Mouse (Mus musculus): ENCODE results near the gene Ifrd2. TPM values are rescaled to one million over a fixed set of nuclear protein-coding genes. Genes with fewer than 3 reads are reported as not detected.

The Ifrd2 gene
- 65.1 and 67.4 TPM in 2 replicates for polyA plus RNA-seq (2012; rRNA removed)

DNA sequence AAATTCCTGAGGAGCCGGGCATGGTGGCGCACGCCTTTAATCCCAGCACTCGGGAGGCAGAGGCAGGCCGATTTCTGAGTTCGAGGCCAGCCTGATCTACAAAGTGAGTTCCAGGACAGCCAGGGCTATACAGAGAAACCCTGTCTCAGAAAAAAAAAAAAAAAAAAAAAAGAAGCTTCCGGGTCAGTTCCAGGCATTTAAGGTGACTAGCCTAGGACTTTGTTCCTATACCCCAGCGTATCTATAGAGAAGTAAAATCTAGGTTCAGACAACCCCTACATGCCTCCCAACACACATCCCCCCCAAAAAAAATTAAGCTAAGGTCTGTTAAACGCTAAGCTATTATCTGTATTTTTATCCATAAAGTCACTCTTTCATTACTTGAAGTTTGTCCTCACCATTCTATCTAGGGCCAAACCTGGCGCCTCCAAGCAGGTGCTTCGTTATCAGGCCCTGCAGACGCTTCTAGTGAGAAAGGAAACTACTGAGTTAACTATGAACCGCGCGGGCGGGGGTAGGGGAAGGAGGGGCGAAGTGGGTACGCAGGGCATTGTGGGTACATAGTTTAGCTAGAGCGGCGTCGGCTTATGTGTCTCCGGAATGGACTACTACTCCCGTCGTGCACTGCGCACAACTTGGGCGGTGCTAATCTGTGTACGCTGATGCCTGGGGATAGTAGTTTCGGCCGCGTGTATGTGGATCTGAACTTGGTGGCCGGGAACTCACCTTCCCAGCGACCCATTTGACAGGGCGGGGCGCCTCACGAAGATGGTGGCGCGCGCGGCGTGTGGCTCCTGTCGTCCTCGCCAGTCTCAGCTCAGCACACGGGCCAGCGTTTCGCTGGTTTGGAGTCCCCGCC, at the start of gene Ifrd2:
Gene Ifrd2 (plus strand): TSS at position 669 of the 859 bp plus-strand sequence.
- peak within 1 kb of the TSS; percentile 59 for H3K4me3 ChIP-seq (ENCODE audit: control insufficient read depth, insufficient read depth, low read length)
- H3K4me1 ChIP-seq (replicated peaks; ENCODE audit: control insufficient read depth, insufficient read depth, low read length): peaks cover 16% of the 10 kb centered on the region
- peak; percentile 99 for DNase-seq
- TF ChIP-seq POLR2A (IDR thresholded peaks at IDR 0.05; ENCODE audit: control insufficient read depth, extremely low read depth, insufficient read depth, low read length, poor library complexity) (peak; percentile 59), CTCF (IDR thresholded peaks at IDR 0.05; ENCODE audit: borderline replicate concordance, control insufficient read depth, extremely low read depth, insufficient read depth, low read length, poor library complexity) (0 out of 2 replicates have a peak, but pooled peaks have one; percentile 36)
- 13% methylated on average over 46 of the region's 46 CpGs for WGBS
- no peak within 1 kb of the TSS for H3K27ac ChIP-seq (ENCODE audit: control insufficient read depth, insufficient read depth, low read length)
- H3K27me3 ChIP-seq (ENCODE audit: control insufficient read depth, insufficient read depth, low read length): no peaks in the 10 kb centered on the region
- H3K36me3 ChIP-seq (ENCODE audit: control insufficient read depth, insufficient read depth, low read length): 0 out of 2 replicates have a peak, but pooled peaks cover 5% of the 10 kb centered on the region

- Histone ChIP-seq H3K27me3 (ENCODE audit: control insufficient read depth, insufficient read depth, low read length) (no peaks in the 10 kb centered on the region), H3K4me3 (ENCODE audit: control insufficient read depth, insufficient read depth, low read length) (no peak overlapping the region), H3K27ac (ENCODE audit: control insufficient read depth, insufficient read depth, low read length) (no peak overlapping the region), H3K36me3 (ENCODE audit: control insufficient read depth, insufficient read depth, low read length) (peaks cover 17% of the 10 kb centered on the region), H3K4me1 (replicated peaks; ENCODE audit: control insufficient read depth, insufficient read depth, low read length) (peaks cover 45% of the 10 kb centered on the region)
- TF ChIP-seq POLR2A (IDR thresholded peaks at IDR 0.05; ENCODE audit: control insufficient read depth, extremely low read depth, insufficient read depth, low read length, poor library complexity): no peak
- TF ChIP-seq CTCF (IDR thresholded peaks at IDR 0.05; ENCODE audit: borderline replicate concordance, control insufficient read depth, extremely low read depth, insufficient read depth, low read length, poor library complexity): no peak
- DNase-seq: no peak
- 97% methylated on average over 7 of the region's 7 CpGs for WGBS
Observed at GRCm38 (mm10) chr9:107538231-107538630, 49.2 kb upstream of the Ifrd2 start.

GRCm38 (mm10) chr9:107538711-107539110, 48.7 kb upstream of the Ifrd2 start:
- Histone ChIP-seq H3K27ac (ENCODE audit: control insufficient read depth, insufficient read depth, low read length) (no peak overlapping the region), H3K4me1 (replicated peaks; ENCODE audit: control insufficient read depth, insufficient read depth, low read length) (peaks cover 45% of the 10 kb centered on the region), H3K4me3 (ENCODE audit: control insufficient read depth, insufficient read depth, low read length) (no peak overlapping the region), H3K36me3 (ENCODE audit: control insufficient read depth, insufficient read depth, low read length) (peaks cover 17% of the 10 kb centered on the region), H3K27me3 (ENCODE audit: control insufficient read depth, insufficient read depth, low read length) (no peaks in the 10 kb centered on the region)
- TF ChIP-seq CTCF (IDR thresholded peaks at IDR 0.05; ENCODE audit: borderline replicate concordance, control insufficient read depth, extremely low read depth, insufficient read depth, low read length, poor library complexity) (no peak), POLR2A (IDR thresholded peaks at IDR 0.05; ENCODE audit: control insufficient read depth, extremely low read depth, insufficient read depth, low read length, poor library complexity) (no peak)
- WGBS: 96% methylated on average over 3 of the region's 3 CpGs
- no peak for DNase-seq

DNA sequence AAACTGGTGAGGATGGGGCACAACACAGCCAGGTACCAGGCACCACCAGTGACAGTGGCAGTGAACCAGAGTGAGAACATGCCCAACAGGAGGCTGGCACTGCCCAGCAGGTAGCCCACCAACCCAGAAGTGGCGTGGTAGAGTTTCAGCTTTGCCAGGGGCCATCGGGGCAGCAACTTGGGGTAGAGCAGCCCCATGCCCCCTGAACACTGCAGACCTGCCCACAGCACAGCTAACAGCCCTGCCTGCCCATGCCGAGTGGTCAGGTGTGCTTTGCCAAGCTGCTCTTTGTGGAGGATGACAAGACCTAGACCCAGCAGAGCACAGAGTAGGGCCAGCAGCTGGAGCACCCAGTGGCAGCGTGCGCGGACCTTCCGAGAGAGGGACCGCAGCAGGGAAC, 47.5 kb upstream of the Ifrd2 start:
- Histone ChIP-seq H3K4me1 (replicated peaks; ENCODE audit: control insufficient read depth, insufficient read depth, low read length) (peaks cover 39% of the 10 kb centered on the region), H3K4me3 (ENCODE audit: control insufficient read depth, insufficient read depth, low read length) (no peak overlapping the region), H3K27me3 (ENCODE audit: control insufficient read depth, insufficient read depth, low read length) (no peaks in the 10 kb centered on the region), H3K27ac (ENCODE audit: control insufficient read depth, insufficient read depth, low read length) (no peak overlapping the region), H3K36me3 (ENCODE audit: control insufficient read depth, insufficient read depth, low read length) (peaks cover 17% of the 10 kb centered on the region)
- no peak for DNase-seq
- TF ChIP-seq POLR2A (IDR thresholded peaks at IDR 0.05; ENCODE audit: control insufficient read depth, extremely low read depth, insufficient read depth, low read length, poor library complexity) (no peak), CTCF (IDR thresholded peaks at IDR 0.05; ENCODE audit: borderline replicate concordance, control insufficient read depth, extremely low read depth, insufficient read depth, low read length, poor library complexity) (no peak)
- WGBS: 96% methylated on average over 8 of the region's 8 CpGs

DNA sequence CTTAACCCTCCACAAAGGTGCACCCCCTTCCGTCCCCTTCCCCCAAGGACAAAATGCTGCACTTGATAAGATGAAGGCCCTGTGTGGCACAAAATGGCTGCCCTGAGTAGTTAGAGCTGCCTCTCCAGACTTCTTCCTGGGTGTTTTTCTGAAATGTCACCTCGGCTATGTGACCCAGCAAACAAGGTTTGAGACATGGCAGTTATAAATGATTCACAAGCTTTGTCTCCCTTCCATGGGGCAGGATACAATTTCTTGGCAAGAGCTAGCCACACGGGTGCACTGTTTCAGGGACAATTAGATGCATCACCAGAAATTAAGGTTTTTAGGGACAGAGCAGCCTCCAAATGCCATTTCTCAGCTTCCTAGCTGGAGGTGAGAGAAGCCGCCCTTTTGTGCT, 47.0 kb upstream of the Ifrd2 start:
- Histone ChIP-seq H3K4me3 (ENCODE audit: control insufficient read depth, insufficient read depth, low read length) (no peak overlapping the region), H3K27me3 (ENCODE audit: control insufficient read depth, insufficient read depth, low read length) (no peaks in the 10 kb centered on the region), H3K27ac (ENCODE audit: control insufficient read depth, insufficient read depth, low read length) (no peak overlapping the region), H3K4me1 (replicated peaks; ENCODE audit: control insufficient read depth, insufficient read depth, low read length) (peaks cover 34% of the 10 kb centered on the region), H3K36me3 (ENCODE audit: control insufficient read depth, insufficient read depth, low read length) (peaks cover 17% of the 10 kb centered on the region)
- 87% methylated on average over 4 of the region's 4 CpGs for WGBS
- DNase-seq: no peak
- TF ChIP-seq POLR2A (IDR thresholded peaks at IDR 0.05; ENCODE audit: control insufficient read depth, extremely low read depth, insufficient read depth, low read length, poor library complexity) (no peak), CTCF (IDR thresholded peaks at IDR 0.05; ENCODE audit: borderline replicate concordance, control insufficient read depth, extremely low read depth, insufficient read depth, low read length, poor library complexity) (no peak)

GRCm38 (mm10) chr9:107541005-107541404, 46.4 kb upstream of the Ifrd2 start:
- TF ChIP-seq CTCF (IDR thresholded peaks at IDR 0.05; ENCODE audit: borderline replicate concordance, control insufficient read depth, extremely low read depth, insufficient read depth, low read length, poor library complexity) (no peak), POLR2A (IDR thresholded peaks at IDR 0.05; ENCODE audit: control insufficient read depth, extremely low read depth, insufficient read depth, low read length, poor library complexity) (no peak)
- H3K4me3 ChIP-seq (ENCODE audit: control insufficient read depth, insufficient read depth, low read length): no peak overlapping the region
- H3K27ac ChIP-seq (ENCODE audit: control insufficient read depth, insufficient read depth, low read length): no peak overlapping the region
- no peak for DNase-seq
- WGBS: 71% methylated on average over 10 of the region's 10 CpGs
- peaks cover 32% of the 10 kb centered on the region for H3K4me1 ChIP-seq (replicated peaks; ENCODE audit: control insufficient read depth, insufficient read depth, low read length)
- peaks cover 17% of the 10 kb centered on the region for H3K36me3 ChIP-seq (ENCODE audit: control insufficient read depth, insufficient read depth, low read length)
- H3K27me3 ChIP-seq (ENCODE audit: control insufficient read depth, insufficient read depth, low read length): no peaks in the 10 kb centered on the region

Data from thymus, adult 2 months (tissue).